Mouse (Mus musculus) forebrain, embryonic 14.5 days (tissue): ENCODE results near the gene Atp8b5. TPM values are rescaled to one million over a fixed set of nuclear protein-coding genes. Genes with fewer than 3 reads are reported as not detected.

Source experiments
- ATAC-seq: fragments of 200-750 bp; cut with Nextera tagmentation; 2 replicates; pipeline ENCODE4 v1.8.0; 2017; ENCODE audit warnings: mild to moderate bottlenecking, moderate library complexity
- DNase-seq: peaks from one replicate; pipeline ENCODE4 v3.0.0-alpha.2; 2015; ENCODE audit warnings: low spot score
- H3K27ac ChIP-seq: fragments of 300-500 bp; sonication (generic); 2 replicates; pipeline ENCODE4 v1.5.1; 2014; ENCODE audit warnings: low read depth, mild to moderate bottlenecking, control low read depth, low read length, moderate library complexity
- H3K27me3 ChIP-seq: fragments of 300-500 bp; sonication (generic); replicated peaks from 2 replicates; pipeline ENCODE4 v1.6.1; 2014; ENCODE audit warnings: low read length, control low read depth, mixed read lengths; ENCODE audit not compliant: control insufficient read depth, insufficient read depth
- H3K36me3 ChIP-seq: fragments of 300-500 bp; sonication (generic); 2 replicates; pipeline ENCODE4 v1.6.1; 2014; ENCODE audit warnings: low read length, control low read depth; ENCODE audit not compliant: control insufficient read depth, insufficient read depth
- H3K4me1 ChIP-seq: fragments of 300-500 bp; sonication (generic); 2 replicates; pipeline ENCODE4 v1.6.1; 2014; ENCODE audit warnings: antibody characterized with exemption, low read length, control low read depth; ENCODE audit not compliant: control insufficient read depth, insufficient read depth
- H3K4me2 ChIP-seq: fragments of 300-500 bp; sonication (generic); 2 replicates; pipeline ENCODE4 v1.6.1; 2014; ENCODE audit warnings: mild to moderate bottlenecking, control low read depth, low read length
- H3K4me3 ChIP-seq: fragments of 300-500 bp; sonication (generic); 2 replicates; pipeline ENCODE4 v1.5.1; 2014; ENCODE audit warnings: low read depth, low read length, control low read depth
- H3K9ac ChIP-seq: fragments of 300-500 bp; sonication (generic); 2 replicates; pipeline ENCODE4 v1.6.1; 2014; ENCODE audit warnings: mild to moderate bottlenecking, low read length, control low read depth, moderate library complexity
- H3K9me3 ChIP-seq: fragments of 300-500 bp; sonication (generic); replicated peaks from 2 replicates; pipeline ENCODE4 v1.6.1; 2016; ENCODE audit warnings: low read length, control low read depth, mixed read lengths; ENCODE audit not compliant: control insufficient read depth
- WGBS: fragments of 180-500 bp; shearing (Covaris S2); extraction: QIAGEN DNeasy Blood & Tissue Kit; methylation state at CpG from one replicate; pipeline ENCODE4 v1.1.7; 2014; 5-methylcytosine and 5-hydroxymethylcytosine counted together
- polyA plus RNA-seq: library from polyadenylated mRNA; unstranded; fragments of >200 nt; fragmentation: Nextera tagmentation; extraction: Ambion mirVana; gene quantifications from 2 replicates; pipeline ENCODE4 v1.2.1, GENCODE M21; 2014

Atp8b5 gene
- polyA plus RNA-seq, 1 experiment from 2014 or later = 0.79 TPM

- ATAC-seq (no peak), DNase-seq (no peak)
- WGBS = 6% methylated on average over 2 of the region's 2 CpGs
- Histone ChIP-seq H3K4me2 (peak overlapping the region; percentile 55), H3K9me3 (no peaks in the 10 kb centered on the region), H3K4me1 (peaks cover 8% of the 10 kb centered on the region), H3K27me3 (no peaks in the 10 kb centered on the region), H3K36me3 (peaks cover 11% of the 10 kb centered on the region; the same call in 1 of the 2 replicates), H3K4me3 (peak overlapping the region; percentile 29), H3K9ac (peak overlapping the region; percentile 56; the same call in 1 of the 2 replicates), H3K27ac (no peak overlapping the region)
Measured at GRCm38 (mm10) chr4:43267323-43267658, 332 bp downstream of the Atp8b5 start.

GRCm38 (mm10) chr4:43285476-43285875, 18.5 kb downstream of the Atp8b5 start:
- DNase-seq = no peak
- no peak overlapping the region for H3K27ac ChIP-seq
- WGBS = 93% methylated on average over 5 of the region's 5 CpGs
- ATAC-seq = no peak
- no peak overlapping the region for H3K9ac ChIP-seq
- H3K9me3 ChIP-seq = no peaks in the 10 kb centered on the region
- no peak overlapping the region for H3K4me2 ChIP-seq
- no peaks in the 10 kb centered on the region for H3K27me3 ChIP-seq
- no peaks in the 10 kb centered on the region for H3K36me3 ChIP-seq
- no peak overlapping the region for H3K4me3 ChIP-seq
- H3K4me1 ChIP-seq = no peaks in the 10 kb centered on the region

- H3K36me3 ChIP-seq = no peaks in the 10 kb centered on the region
- H3K27ac ChIP-seq = no peak overlapping the region
- ATAC-seq = no peak
- H3K4me3 ChIP-seq = no peak overlapping the region
- no peaks in the 10 kb centered on the region for H3K27me3 ChIP-seq
- H3K9ac ChIP-seq = no peak overlapping the region
- no peaks in the 10 kb centered on the region for H3K4me1 ChIP-seq
- H3K4me2 ChIP-seq = no peak overlapping the region
- DNase-seq = no peak
- WGBS = 53% methylated on average over 3 of the region's 3 CpGs
- no peaks in the 10 kb centered on the region for H3K9me3 ChIP-seq
Measured at GRCm38 (mm10) chr4:43287305-43287704, 20.3 kb downstream of the Atp8b5 start.

GRCm38 (mm10) chr4:43294001-43294400, 27.0 kb downstream of the Atp8b5 start:
- WGBS = 50% methylated on average over 6 of the region's 6 CpGs
- no peaks in the 10 kb centered on the region for H3K27me3 ChIP-seq

GRCm38 (mm10) chr4:43309696-43310338, 42.9 kb downstream of the Atp8b5 start:
- no peaks in the 10 kb centered on the region for H3K9me3 ChIP-seq
- no peaks in the 10 kb centered on the region for H3K36me3 ChIP-seq
- H3K4me2 ChIP-seq = no peak overlapping the region
- H3K4me3 ChIP-seq = no peak overlapping the region
- H3K9ac ChIP-seq = no peak overlapping the region
- ATAC-seq = no peak
- 45% methylated on average over 11 of the region's 11 CpGs for WGBS
- H3K27ac ChIP-seq = no peak overlapping the region
- no peaks in the 10 kb centered on the region for H3K27me3 ChIP-seq
- H3K4me1 ChIP-seq = no peaks in the 10 kb centered on the region
- no peak for DNase-seq

More at GRCm38 (mm10) chr4:43294001-43294400, 27.0 kb downstream of the Atp8b5 start:
- ATAC-seq (no peak), DNase-seq (no peak)
- Histone ChIP-seq H3K9ac (no peak overlapping the region), H3K36me3 (no peaks in the 10 kb centered on the region), H3K4me3 (no peak overlapping the region), H3K4me1 (no peaks in the 10 kb centered on the region), H3K27ac (no peak overlapping the region), H3K9me3 (no peaks in the 10 kb centered on the region), H3K4me2 (no peak overlapping the region)

- no peaks in the 10 kb centered on the region for H3K36me3 ChIP-seq
- no peaks in the 10 kb centered on the region for H3K27me3 ChIP-seq
- DNase-seq = no peak
- no peak overlapping the region for H3K9ac ChIP-seq
- no peak for ATAC-seq
- H3K4me1 ChIP-seq = no peaks in the 10 kb centered on the region
- no peak overlapping the region for H3K27ac ChIP-seq
- no peak overlapping the region for H3K4me2 ChIP-seq
- no peaks in the 10 kb centered on the region for H3K9me3 ChIP-seq
- no peak overlapping the region for H3K4me3 ChIP-seq
- 80% methylated on average over 4 of the region's 4 CpGs for WGBS
Measured at GRCm38 (mm10) chr4:43321536-43321935, 54.6 kb downstream of the Atp8b5 start.

- Histone ChIP-seq H3K27ac (no peak overlapping the region), H3K9me3 (no peaks in the 10 kb centered on the region), H3K36me3 (no peaks in the 10 kb centered on the region), H3K9ac (no peak overlapping the region), H3K4me1 (no peaks in the 10 kb centered on the region), H3K27me3 (no peaks in the 10 kb centered on the region), H3K4me2 (no peak overlapping the region), H3K4me3 (no peak overlapping the region)
- DNase-seq (no peak), ATAC-seq (no peak)
- 92% methylated on average over 14 of the region's 14 CpGs for WGBS
Measured at GRCm38 (mm10) chr4:43322336-43322735, 55.4 kb downstream of the Atp8b5 start.

- no peaks in the 10 kb centered on the region for H3K4me1 ChIP-seq
- H3K36me3 ChIP-seq = no peaks in the 10 kb centered on the region
- WGBS = 92% methylated on average over 2 of the region's 2 CpGs
- H3K27me3 ChIP-seq = no peaks in the 10 kb centered on the region
- H3K9ac ChIP-seq = no peak overlapping the region
- H3K9me3 ChIP-seq = no peaks in the 10 kb centered on the region
- DNase-seq (no peak), ATAC-seq (no peak)
- no peak overlapping the region for H3K4me2 ChIP-seq
- no peak overlapping the region for H3K4me3 ChIP-seq
- no peak overlapping the region for H3K27ac ChIP-seq
Measured at GRCm38 (mm10) chr4:43327118-43327517, 60.2 kb downstream of the Atp8b5 start.

GRCm38 (mm10) chr4:43334771-43335170, 67.8 kb downstream of the Atp8b5 start:
- 27% methylated on average over 2 of the region's 2 CpGs for whole genome bisulfite sequencing
- Histone ChIP-seq H3K27me3 (no peaks in the 10 kb centered on the region), H3K36me3 (no peaks in the 10 kb centered on the region), H3K27ac (no peak overlapping the region), H3K4me3 (no peak overlapping the region), H3K9ac (no peak overlapping the region), H3K4me2 (no peak overlapping the region), H3K9me3 (peaks cover 4% of the 10 kb centered on the region), H3K4me1 (no peaks in the 10 kb centered on the region)
- DNase-seq = no peak
- ATAC-seq = no peak
